Mouse (Mus musculus) hematopoietic stem cell, adult 5-6 weeks (primary cell): ENCODE measurements around the gene Ptpn11. TPM values are rescaled to one million over a fixed set of nuclear protein-coding genes. Genes with fewer than 3 reads are reported as not detected.

Experiments
- ATAC-seq, 2 experiments: fragments of 125-278 bp in 1 of 2; replicated peaks in 1 of 2; 2 replicates each; pipeline ENCODE4 v1.8.0; 2016 to 2017; ENCODE audit warnings: inconsistent platforms in 2 of 2, mild to moderate bottlenecking in 2 of 2, moderate number of reproducible peaks in 2 of 2, low read depth in 1 of 2, moderate TSS enrichment in 1 of 2; ENCODE audit not compliant: low FRiP score in 2 of 2, poor library complexity in 2 of 2, severe bottlenecking in 2 of 2, insufficient read depth in 1 of 2, low TSS enrichment in 1 of 2
- total RNA-seq: library from RNA; stranded (forward); fragments of 172-1452, 232-1000 nt; gene quantifications from 2 replicates; pipeline ENCODE4 v1.2.3, GENCODE M21; 2017

Gene Ptpn11
- total RNA-seq, 1 experiment from 2014 or later = 56.0 TPM

GRCm38 (mm10) chr5:121119331-121120034, 71.7 kb downstream of the Ptpn11 start:
- no peak for ATAC-seq

- no peak for ATAC-seq
These were observed 72.9 kb downstream of the Ptpn11 start for GRCm38 (mm10) chr5:121118345-121118744.

GRCm38 (mm10) chr5:121116941-121117340, 74.3 kb downstream of the Ptpn11 start:
- ATAC-seq = no peak

- no peak for ATAC-seq
These were observed 75.6 kb downstream of the Ptpn11 start for GRCm38 (mm10) chr5:121115391-121116157.

- ATAC-seq = no peak
These were observed 77.0 kb downstream of the Ptpn11 start for GRCm38 (mm10) chr5:121114151-121114550.

GRCm38 (mm10) chr5:121112390-121112789, 78.8 kb downstream of the Ptpn11 start:
- no peak for ATAC-seq

- no peak for ATAC-seq
These were observed 79.9 kb downstream of the Ptpn11 start for GRCm38 (mm10) chr5:121111106-121111915.

GRCm38 (mm10) chr5:121109185-121109584, 82.0 kb downstream of the Ptpn11 start:
- ATAC-seq = no peak

- ATAC-seq = peak; percentile 42 to 58
These were observed 84.3 kb downstream of the Ptpn11 start for GRCm38 (mm10) chr5:121106913-121107312.

- no peak for ATAC-seq
These were observed 90.2 kb downstream of the Ptpn11 start for GRCm38 (mm10) chr5:121100886-121101580.

GRCm38 (mm10) chr5:121100095-121100494, 91.1 kb downstream of the Ptpn11 start:
- no peak for ATAC-seq

- ATAC-seq = no peak
These were observed 93.2 kb downstream of the Ptpn11 start for GRCm38 (mm10) chr5:121097970-121098369.

- no peak for ATAC-seq
These were observed 94.5 kb downstream of the Ptpn11 start for GRCm38 (mm10) chr5:121096744-121097143.

- no peak for ATAC-seq
These were observed 97.9 kb downstream of the Ptpn11 start for GRCm38 (mm10) chr5:121093281-121093680.

- no peak for ATAC-seq
These were observed 101.5 kb downstream of the Ptpn11 start for GRCm38 (mm10) chr5:121089660-121090059.

GRCm38 (mm10) chr5:121087733-121088132, 103.5 kb downstream of the Ptpn11 start:
- ATAC-seq = no peak

GRCm38 (mm10) chr5:121082605-121083004, 108.6 kb downstream of the Ptpn11 start:
- ATAC-seq = no peak
